Mouse (Mus musculus): ENCODE data around the gene Slc25a34. TPM values are rescaled to one million over a fixed set of nuclear protein-coding genes. Genes with fewer than 3 reads are reported as not detected.

Gene Slc25a34
- polyA plus RNA-seq, 1 experiment from 2014 or later: not detected

DNA sequence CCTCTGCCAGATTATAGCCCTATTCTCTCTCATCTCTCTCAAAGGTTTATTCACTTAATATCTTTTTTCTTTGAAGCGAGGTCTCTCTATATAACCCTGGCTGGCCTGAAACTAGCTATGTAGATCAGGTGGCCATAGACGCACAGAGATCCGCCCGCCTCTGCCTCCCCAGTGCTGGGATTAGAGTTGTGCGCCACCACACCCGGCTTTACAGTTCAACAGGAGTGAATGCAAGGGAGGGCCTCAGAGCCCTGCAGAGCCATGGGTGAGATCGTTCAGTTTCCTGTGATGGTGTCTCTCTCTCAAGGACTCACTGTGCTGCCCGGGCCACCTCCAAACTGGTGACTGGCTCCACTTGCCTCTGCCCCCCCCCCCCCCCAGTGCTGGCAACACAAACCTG, 513 bp upstream of the Slc25a34 start:
- Histone ChIP-seq H3K27ac (ENCODE audit: low read depth, low read length) (no peak overlapping the region), H3K4me3 (ENCODE audit: low read depth, low read length) (no peak overlapping the region), H3K4me1 (replicated peaks; ENCODE audit: control insufficient read depth, insufficient read depth, low read length) (no peaks in the 10 kb centered on the region; the same call in 1 of the 2 replicates), H3K9ac (ENCODE audit: low read depth, low read length) (no peak overlapping the region), H3K9me3 (ENCODE audit: control insufficient read depth, low read length) (no peaks in the 10 kb centered on the region), H3K4me2 (no peak overlapping the region), H3K27me3 (replicated peaks; ENCODE audit: control insufficient read depth, insufficient read depth, low read length) (no peaks in the 10 kb centered on the region), H3K36me3 (ENCODE audit: control insufficient read depth, insufficient read depth, low read length) (peaks cover 11% of the 10 kb centered on the region; the same call in 1 of the 2 replicates)
- 83% methylated on average over 8 of the region's 8 CpGs for WGBS
- DNase-seq (ENCODE audit: low spot score) (no peak), ATAC-seq (replicated peaks; ENCODE audit: low FRiP score) (no peak)

GRCm38 (mm10) chr4:141623037-141623436, 584 bp downstream of the Slc25a34 start:
- H3K9ac ChIP-seq (ENCODE audit: low read depth, low read length): no peak overlapping the region
- 82% methylated on average over 11 of the region's 11 CpGs for WGBS
- H3K4me1 ChIP-seq (replicated peaks; ENCODE audit: control insufficient read depth, insufficient read depth, low read length): peaks cover 6% of the 10 kb centered on the region; the same call in 1 of the 2 replicates
- H3K4me3 ChIP-seq (ENCODE audit: low read depth, low read length): no peak overlapping the region
- H3K9me3 ChIP-seq (ENCODE audit: control insufficient read depth, low read length): no peaks in the 10 kb centered on the region
- no peak for DNase-seq (ENCODE audit: low spot score)
- no peaks in the 10 kb centered on the region for H3K27me3 ChIP-seq (replicated peaks; ENCODE audit: control insufficient read depth, insufficient read depth, low read length)
- no peak overlapping the region for H3K4me2 ChIP-seq
- ATAC-seq (replicated peaks; ENCODE audit: low FRiP score): no peak
- H3K36me3 ChIP-seq (ENCODE audit: control insufficient read depth, insufficient read depth, low read length): peaks cover 11% of the 10 kb centered on the region; the same call in 1 of the 2 replicates
- H3K27ac ChIP-seq (ENCODE audit: low read depth, low read length): no peak overlapping the region

GRCm38 (mm10) chr4:141622580-141622979, 1.0 kb downstream of the Slc25a34 start:
- H3K4me2 ChIP-seq: no peak overlapping the region
- no peaks in the 10 kb centered on the region for H3K9me3 ChIP-seq (ENCODE audit: control insufficient read depth, low read length)
- H3K9ac ChIP-seq (ENCODE audit: low read depth, low read length): no peak overlapping the region
- H3K4me3 ChIP-seq (ENCODE audit: low read depth, low read length): no peak overlapping the region
- no peaks in the 10 kb centered on the region for H3K27me3 ChIP-seq (replicated peaks; ENCODE audit: control insufficient read depth, insufficient read depth, low read length)
- DNase-seq (ENCODE audit: low spot score) (no peak), ATAC-seq (replicated peaks; ENCODE audit: low FRiP score) (no peak)
- peaks cover 8% of the 10 kb centered on the region; the same call in 1 of the 2 replicates for H3K36me3 ChIP-seq (ENCODE audit: control insufficient read depth, insufficient read depth, low read length)
- H3K4me1 ChIP-seq (replicated peaks; ENCODE audit: control insufficient read depth, insufficient read depth, low read length): peaks cover 9% of the 10 kb centered on the region; the same call in 1 of the 2 replicates
- WGBS: 81% methylated on average over 5 of the region's 5 CpGs
- H3K27ac ChIP-seq (ENCODE audit: low read depth, low read length): no peak overlapping the region

DNA sequence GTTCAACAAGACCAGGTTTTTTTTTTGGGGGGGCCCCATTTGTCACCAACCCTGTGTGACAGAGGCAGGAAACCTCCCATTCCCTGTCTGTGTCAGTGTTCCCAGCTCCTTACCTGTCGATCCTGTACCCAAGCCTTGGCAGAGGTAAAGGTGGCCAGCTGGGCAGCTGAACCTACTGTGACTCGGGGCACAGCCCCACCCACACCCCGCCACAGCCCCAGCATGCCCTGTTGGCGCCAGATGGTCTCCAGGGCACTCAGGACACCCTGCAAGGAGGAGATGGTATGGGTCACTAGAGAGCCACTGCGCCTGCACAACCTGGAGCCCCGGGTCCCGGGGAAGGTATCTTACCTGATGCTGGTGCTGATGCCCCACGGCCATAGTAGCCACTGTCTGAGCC, 1.5 kb downstream of the Slc25a34 start:
- WGBS: 76% methylated on average over 8 of the region's 8 CpGs

GRCm38 (mm10) chr4:141621297-141621696, 2.3 kb downstream of the Slc25a34 start:
- 82% methylated on average over 8 of the region's 8 CpGs for WGBS
- no peak for ATAC-seq (replicated peaks; ENCODE audit: low FRiP score)
- H3K9ac ChIP-seq (ENCODE audit: low read depth, low read length): no peak overlapping the region
- H3K4me1 ChIP-seq (replicated peaks; ENCODE audit: control insufficient read depth, insufficient read depth, low read length): peaks cover 11% of the 10 kb centered on the region; the same call in 1 of the 2 replicates
- H3K36me3 ChIP-seq (ENCODE audit: control insufficient read depth, insufficient read depth, low read length): peaks cover 3% of the 10 kb centered on the region; the same call in 1 of the 2 replicates
- H3K4me2 ChIP-seq: no peak overlapping the region
- no peak overlapping the region for H3K4me3 ChIP-seq (ENCODE audit: low read depth, low read length)
- no peaks in the 10 kb centered on the region for H3K27me3 ChIP-seq (replicated peaks; ENCODE audit: control insufficient read depth, insufficient read depth, low read length)
- no peaks in the 10 kb centered on the region for H3K9me3 ChIP-seq (ENCODE audit: control insufficient read depth, low read length)
- H3K27ac ChIP-seq (ENCODE audit: low read depth, low read length): no peak overlapping the region
- DNase-seq (ENCODE audit: low spot score): no peak

More for the DNA sequence above, 1.5 kb downstream of the Slc25a34 start:
- Histone ChIP-seq H3K9me3 (ENCODE audit: control insufficient read depth, low read length) (no peaks in the 10 kb centered on the region), H3K9ac (ENCODE audit: low read depth, low read length) (no peak overlapping the region), H3K4me2 (no peak overlapping the region), H3K27ac (ENCODE audit: low read depth, low read length) (no peak overlapping the region), H3K27me3 (replicated peaks; ENCODE audit: control insufficient read depth, insufficient read depth, low read length) (no peaks in the 10 kb centered on the region), H3K4me3 (ENCODE audit: low read depth, low read length) (no peak overlapping the region), H3K36me3 (ENCODE audit: control insufficient read depth, insufficient read depth, low read length) (peaks cover 8% of the 10 kb centered on the region; the same call in 1 of the 2 replicates), H3K4me1 (replicated peaks; ENCODE audit: control insufficient read depth, insufficient read depth, low read length) (peaks cover 11% of the 10 kb centered on the region; the same call in 1 of the 2 replicates)
- no peak for ATAC-seq (replicated peaks; ENCODE audit: low FRiP score)
- no peak for DNase-seq (ENCODE audit: low spot score)

DNA sequence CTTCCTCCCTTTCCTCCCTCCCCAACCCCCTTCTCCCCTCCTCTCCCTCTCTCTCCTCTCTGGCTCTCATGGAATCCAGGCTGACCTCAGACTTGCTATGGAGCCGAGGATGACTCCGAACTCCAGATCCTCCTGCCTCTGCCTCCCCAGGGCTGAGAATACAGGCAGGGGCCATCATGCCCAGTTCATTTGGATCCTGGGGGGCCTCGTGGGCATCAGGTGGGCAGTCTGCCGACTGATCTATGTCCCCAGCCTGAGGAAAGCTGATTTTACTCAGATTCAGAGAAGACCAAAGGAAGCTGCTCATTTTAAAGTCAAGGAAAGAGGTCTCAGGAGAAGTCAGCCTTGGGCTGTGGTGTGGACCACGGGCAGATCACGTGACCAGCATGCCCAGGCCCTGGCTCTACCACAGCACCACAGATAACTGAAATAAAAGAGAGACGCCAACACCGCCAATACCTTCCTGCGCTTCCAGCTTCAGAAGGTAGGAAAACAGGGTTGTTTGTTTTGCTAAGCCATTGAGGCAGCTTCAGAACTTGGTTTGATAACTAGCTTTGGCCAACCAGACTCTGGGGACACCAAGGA, 4.2 kb downstream of the Slc25a34 start:
- H3K9me3 ChIP-seq (ENCODE audit: control insufficient read depth, low read length): no peaks in the 10 kb centered on the region
- no peak overlapping the region for H3K4me2 ChIP-seq
- H3K27me3 ChIP-seq (replicated peaks; ENCODE audit: control insufficient read depth, insufficient read depth, low read length): no peaks in the 10 kb centered on the region
- ATAC-seq (replicated peaks; ENCODE audit: low FRiP score) (no peak), DNase-seq (ENCODE audit: low spot score) (no peak)
- no peaks in the 10 kb centered on the region for H3K36me3 ChIP-seq (ENCODE audit: control insufficient read depth, insufficient read depth, low read length)
- WGBS: 80% methylated on average over 9 of the region's 9 CpGs
- H3K9ac ChIP-seq (ENCODE audit: low read depth, low read length): no peak overlapping the region
- no peak overlapping the region for H3K27ac ChIP-seq (ENCODE audit: low read depth, low read length)
- no peak overlapping the region for H3K4me3 ChIP-seq (ENCODE audit: low read depth, low read length)
- H3K4me1 ChIP-seq (replicated peaks; ENCODE audit: control insufficient read depth, insufficient read depth, low read length): peaks cover 11% of the 10 kb centered on the region; the same call in 1 of the 2 replicates

- Histone ChIP-seq H3K9me3 (ENCODE audit: control insufficient read depth, low read length) (no peaks in the 10 kb centered on the region), H3K27ac (ENCODE audit: low read depth, low read length) (no peak within 1 kb of the TSS), H3K4me2 (peak within 1 kb of the TSS; percentile 74), H3K4me1 (replicated peaks; ENCODE audit: control insufficient read depth, insufficient read depth, low read length) (peaks cover 11% of the 10 kb centered on the region; the same call in 1 of the 2 replicates), H3K4me3 (ENCODE audit: low read depth, low read length) (peak within 1 kb of the TSS; percentile 51), H3K9ac (ENCODE audit: low read depth, low read length) (peak within 1 kb of the TSS; percentile 26), H3K27me3 (replicated peaks; ENCODE audit: control insufficient read depth, insufficient read depth, low read length) (no peaks in the 10 kb centered on the region), H3K36me3 (ENCODE audit: control insufficient read depth, insufficient read depth, low read length) (no peaks in the 10 kb centered on the region)
- DNase-seq (ENCODE audit: low spot score): peak; percentile 60
- WGBS: 30% methylated on average over 19 of the region's 20 CpGs
- ATAC-seq (replicated peaks; ENCODE audit: low FRiP score): no peak
Observed at GRCm38 (mm10) chr4:141618565-141619243, 4.9 kb downstream of the Slc25a34 start, which contains the start of gene Tmem82. TSS of gene Tmem82 (minus strand) at chr4:141618633.

DNA sequence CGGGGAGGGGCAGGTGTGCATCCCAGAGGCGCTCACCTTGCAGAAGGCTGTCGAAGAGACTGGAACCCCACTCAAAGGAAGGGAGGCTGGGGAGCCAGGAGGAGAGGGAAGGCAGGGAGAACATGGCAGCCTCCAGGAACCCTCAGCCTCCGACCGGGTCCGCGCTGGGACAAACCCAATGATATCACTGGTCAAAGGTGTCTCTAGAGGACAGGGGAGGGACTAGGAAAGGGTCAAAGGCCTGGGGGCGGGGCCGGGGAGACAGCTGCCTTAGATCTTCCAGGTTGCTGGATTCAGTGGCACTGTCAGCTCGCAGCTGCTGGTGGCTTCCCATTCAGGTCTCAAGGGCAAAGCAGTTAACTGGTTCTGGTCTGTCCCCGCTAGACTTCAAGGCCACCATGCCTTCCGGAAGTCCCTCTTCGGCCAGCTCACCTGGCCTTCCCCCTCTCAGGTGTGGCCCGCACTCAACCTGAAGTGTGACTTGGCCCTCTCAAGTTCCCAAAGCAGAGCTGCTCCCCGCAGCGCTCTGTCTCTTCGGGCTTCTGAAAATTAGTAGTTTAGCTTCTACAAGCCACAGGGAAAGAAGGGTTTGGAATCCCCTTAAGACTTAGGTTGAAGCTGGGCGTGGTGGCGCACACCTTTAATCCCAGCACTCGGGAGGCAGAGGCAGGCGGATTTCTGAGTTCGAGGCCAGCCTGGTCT, 5.6 kb downstream of the Slc25a34 start:
- no peaks in the 10 kb centered on the region for H3K9me3 ChIP-seq (ENCODE audit: control insufficient read depth, low read length)
- peak overlapping the region; percentile 74 for H3K4me2 ChIP-seq
- H3K27ac ChIP-seq (ENCODE audit: low read depth, low read length): no peak overlapping the region
- no peaks in the 10 kb centered on the region for H3K36me3 ChIP-seq (ENCODE audit: control insufficient read depth, insufficient read depth, low read length)
- no peaks in the 10 kb centered on the region for H3K27me3 ChIP-seq (replicated peaks; ENCODE audit: control insufficient read depth, insufficient read depth, low read length)
- 12% methylated on average over 22 of the region's 22 CpGs for WGBS
- peak overlapping the region; percentile 51 for H3K4me3 ChIP-seq (ENCODE audit: low read depth, low read length)
- ATAC-seq (replicated peaks; ENCODE audit: low FRiP score): peak; percentile 54
- peaks cover 11% of the 10 kb centered on the region; the same call in 1 of the 2 replicates for H3K4me1 ChIP-seq (replicated peaks; ENCODE audit: control insufficient read depth, insufficient read depth, low read length)
- H3K9ac ChIP-seq (ENCODE audit: low read depth, low read length): peak overlapping the region; percentile 26
- DNase-seq (ENCODE audit: low spot score): peak; percentile 65

Measured in liver, embryonic 11.5 days (tissue).